Mouse (Mus musculus) gastrocnemius, adult 2 months (tissue): ENCODE measurements around the gene Ctf2. TPM values are rescaled to one million over a fixed set of nuclear protein-coding genes. Genes with fewer than 3 reads are reported as not detected.

Experiments used
- DNase-seq: peaks from one replicate; pipeline ENCODE4 v3.0.0; 2022
- H3K27ac ChIP-seq: fragments of 200-600 bp; 2 replicates; pipeline ENCODE4 v1.8.1; 2022; ENCODE audit warnings: mild to moderate bottlenecking
- H3K4me3 ChIP-seq: fragments of 200-600 bp; 2 replicates; pipeline ENCODE4 v1.8.1; 2022; ENCODE audit warnings: mild to moderate bottlenecking, moderate library complexity
- CTCF ChIP-seq: fragments of 200-600 bp; IDR thresholded peaks from 2 replicates; pipeline ENCODE4 v1.8.1; 2022; ENCODE audit warnings: antibody characterized with exemption, mild to moderate bottlenecking, moderate library complexity
- intact Hi-C: fragments of 180-260 bp; cut with DNase I; formaldehyde crosslinking; loops from one replicate; pipeline ENCODE4 v1.15.1; 2025
- total RNA-seq, 2 experiments: library from RNA; stranded (reverse); gene quantifications; 2 replicates each; pipeline ENCODE4 v1.2.3; 2021

The Ctf2 gene
- total RNA-seq, 2 experiments from 2014 or later: not detected

DNA sequence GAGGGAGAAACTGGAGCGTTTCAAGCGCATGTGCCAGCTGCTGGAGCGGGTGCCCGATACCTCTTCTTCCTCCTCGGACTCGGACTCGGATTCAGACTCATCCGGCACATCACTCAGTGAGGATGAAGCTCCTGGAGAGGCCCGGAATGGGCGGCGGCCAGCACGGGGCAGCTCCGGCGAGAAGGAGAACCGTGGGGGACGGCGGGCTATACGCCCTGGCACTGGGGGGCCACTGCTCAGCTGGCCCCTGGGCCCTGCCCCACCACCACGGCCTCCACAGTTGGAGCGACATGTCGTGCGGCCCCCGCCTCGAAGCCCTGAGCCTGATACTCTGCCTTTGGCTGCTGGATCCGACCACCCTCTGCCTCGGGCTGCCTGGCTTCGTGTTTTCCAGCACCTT is 20.1 kb upstream of the Ctf2 start:
- intact Hi-C loops: no loop called here
- no peak for TF ChIP-seq CTCF
- H3K27ac ChIP-seq: no peak overlapping the region

DNA sequence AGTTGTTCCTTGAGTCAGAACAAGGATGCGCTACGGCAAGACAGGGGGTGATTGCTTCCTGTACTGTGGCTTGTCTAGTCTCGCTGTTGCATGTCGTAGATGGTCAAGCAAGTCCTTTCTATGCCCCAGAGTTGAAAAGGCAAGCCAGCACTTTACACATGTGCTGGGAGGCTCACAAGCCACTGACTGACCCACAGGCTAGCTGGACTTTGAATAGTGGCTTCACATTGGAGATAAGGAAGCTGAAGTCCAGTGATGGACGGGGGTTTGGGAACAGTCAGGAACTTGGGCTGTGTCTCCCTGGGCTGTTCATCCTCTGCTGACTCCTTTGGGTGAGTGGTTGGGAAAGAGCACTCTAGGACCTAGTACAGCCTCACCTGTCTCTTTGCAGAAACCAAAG is 19.7 kb upstream of the Ctf2 start:
- intact Hi-C loops: no loop called here
- no peak for DNase-seq
- no peak overlapping the region for H3K4me3 ChIP-seq
- no peak for TF ChIP-seq CTCF
- no peak overlapping the region for H3K27ac ChIP-seq

More for the DNA sequence above, 20.1 kb upstream of the Ctf2 start:
- no peak overlapping the region for H3K4me3 ChIP-seq
- DNase-seq: no peak

DNA sequence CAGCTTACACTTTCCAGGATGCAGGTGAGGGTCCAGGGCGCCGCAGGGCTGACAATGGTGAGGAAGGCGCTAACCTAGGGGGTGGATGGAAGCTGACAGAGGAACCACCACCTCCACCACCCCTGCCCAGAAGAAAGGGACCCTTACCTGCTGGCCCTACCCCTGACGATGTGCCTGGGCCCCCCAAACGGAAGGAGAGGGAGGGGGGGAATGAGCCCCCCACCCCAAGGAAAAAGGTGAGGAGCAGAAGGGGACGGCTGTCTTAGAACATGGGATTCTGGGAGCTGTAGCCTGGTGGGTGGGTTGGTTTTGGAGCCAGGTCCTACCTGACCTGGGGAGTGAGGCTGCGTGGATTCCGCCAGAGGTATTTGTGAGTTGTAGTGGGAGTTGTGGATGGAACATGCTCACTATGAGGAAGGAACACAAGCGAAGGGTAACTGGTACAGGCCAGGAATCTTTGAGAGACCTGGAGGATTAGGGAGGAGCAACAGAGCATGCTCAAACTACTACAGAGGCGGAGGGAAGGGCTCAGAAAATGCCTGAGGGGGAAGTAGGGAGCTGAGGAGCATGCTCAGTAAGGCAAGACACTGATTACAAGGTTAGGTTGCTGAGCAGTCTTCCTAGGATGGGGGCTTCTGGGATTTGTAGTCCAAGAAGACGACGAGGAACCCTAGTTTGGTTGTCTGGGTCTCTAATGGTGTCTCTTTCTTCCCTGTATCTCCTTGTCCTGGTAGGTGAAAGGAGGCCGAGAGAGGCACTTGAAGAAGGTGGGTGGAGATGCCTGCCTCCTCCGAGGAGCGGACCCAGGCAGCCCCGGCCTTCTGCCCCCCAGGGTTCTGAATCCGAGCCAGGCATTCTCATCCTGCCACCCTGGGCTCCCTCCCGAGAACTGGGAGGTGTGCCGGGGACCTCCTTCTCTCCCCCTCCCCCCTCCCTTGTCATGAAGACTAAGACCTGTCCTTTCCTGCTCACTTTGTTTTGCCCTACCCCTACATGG is 18.5 kb upstream of the Ctf2 start:
- H3K4me3 ChIP-seq: 0 out of 2 replicates have a peak overlapping the region, but pooled peaks have one; percentile 21
- no peak for TF ChIP-seq CTCF
- DNase-seq: no peak
- intact Hi-C loops: no loop called here
- H3K27ac ChIP-seq: no peak overlapping the region

DNA sequence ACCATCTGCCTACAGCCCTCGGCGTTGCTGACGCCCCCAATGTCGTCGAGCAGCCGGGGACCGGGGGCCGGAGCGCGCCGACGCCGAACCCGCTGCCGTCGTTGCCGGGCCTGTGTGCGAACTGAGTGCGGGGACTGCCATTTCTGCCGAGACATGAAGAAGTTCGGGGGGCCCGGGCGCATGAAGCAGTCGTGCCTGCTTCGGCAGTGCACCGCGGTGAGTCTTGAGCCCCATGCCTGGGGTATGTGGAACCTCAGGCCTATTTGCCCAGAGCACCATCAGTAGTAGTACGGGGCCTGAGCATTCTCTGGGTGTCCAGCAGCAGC is 16.2 kb upstream of the Ctf2 start:
- DNase-seq: no peak
- no peak for TF ChIP-seq CTCF
- H3K27ac ChIP-seq: no peak overlapping the region
- no peak overlapping the region for H3K4me3 ChIP-seq
- intact Hi-C loops: no loop called here

DNA sequence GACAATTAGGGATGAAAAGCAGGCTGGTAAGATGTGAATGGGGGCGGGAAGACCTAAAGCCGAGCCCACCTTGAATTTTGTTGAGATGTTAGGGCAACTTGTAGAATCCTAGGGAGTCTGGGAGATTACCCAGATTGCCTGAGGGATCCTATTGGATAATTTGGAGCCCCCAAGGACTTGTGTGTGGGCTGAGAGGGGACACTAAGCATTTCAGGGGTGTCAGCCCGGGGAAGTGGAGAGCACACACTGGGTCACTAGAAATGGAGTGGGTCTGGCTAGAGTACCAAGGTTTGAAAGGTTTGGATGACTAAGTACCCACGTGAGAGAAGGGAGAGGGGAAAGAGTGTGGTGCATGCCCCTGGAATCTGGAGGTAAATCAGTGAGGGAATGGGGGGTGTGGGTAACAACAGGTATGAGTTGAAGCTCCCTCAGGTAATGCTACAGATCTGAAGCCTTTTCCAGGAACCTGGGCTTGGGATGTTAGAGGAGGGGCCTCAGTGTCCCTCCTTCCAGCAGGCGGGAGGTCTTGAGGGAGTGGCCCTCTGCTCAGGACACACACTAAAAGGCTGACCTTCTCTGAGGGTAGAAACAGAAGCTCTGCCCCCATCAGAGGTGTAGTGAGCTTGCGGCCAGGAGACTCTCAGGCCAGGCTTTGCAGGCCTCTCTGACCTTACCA is 15.7 kb upstream of the Ctf2 start:
- TF ChIP-seq CTCF: no peak
- peak overlapping the region; percentile 80 for H3K4me3 ChIP-seq
- no peak overlapping the region for H3K27ac ChIP-seq
- no peak for DNase-seq
- intact Hi-C loops: no loop called here

DNA sequence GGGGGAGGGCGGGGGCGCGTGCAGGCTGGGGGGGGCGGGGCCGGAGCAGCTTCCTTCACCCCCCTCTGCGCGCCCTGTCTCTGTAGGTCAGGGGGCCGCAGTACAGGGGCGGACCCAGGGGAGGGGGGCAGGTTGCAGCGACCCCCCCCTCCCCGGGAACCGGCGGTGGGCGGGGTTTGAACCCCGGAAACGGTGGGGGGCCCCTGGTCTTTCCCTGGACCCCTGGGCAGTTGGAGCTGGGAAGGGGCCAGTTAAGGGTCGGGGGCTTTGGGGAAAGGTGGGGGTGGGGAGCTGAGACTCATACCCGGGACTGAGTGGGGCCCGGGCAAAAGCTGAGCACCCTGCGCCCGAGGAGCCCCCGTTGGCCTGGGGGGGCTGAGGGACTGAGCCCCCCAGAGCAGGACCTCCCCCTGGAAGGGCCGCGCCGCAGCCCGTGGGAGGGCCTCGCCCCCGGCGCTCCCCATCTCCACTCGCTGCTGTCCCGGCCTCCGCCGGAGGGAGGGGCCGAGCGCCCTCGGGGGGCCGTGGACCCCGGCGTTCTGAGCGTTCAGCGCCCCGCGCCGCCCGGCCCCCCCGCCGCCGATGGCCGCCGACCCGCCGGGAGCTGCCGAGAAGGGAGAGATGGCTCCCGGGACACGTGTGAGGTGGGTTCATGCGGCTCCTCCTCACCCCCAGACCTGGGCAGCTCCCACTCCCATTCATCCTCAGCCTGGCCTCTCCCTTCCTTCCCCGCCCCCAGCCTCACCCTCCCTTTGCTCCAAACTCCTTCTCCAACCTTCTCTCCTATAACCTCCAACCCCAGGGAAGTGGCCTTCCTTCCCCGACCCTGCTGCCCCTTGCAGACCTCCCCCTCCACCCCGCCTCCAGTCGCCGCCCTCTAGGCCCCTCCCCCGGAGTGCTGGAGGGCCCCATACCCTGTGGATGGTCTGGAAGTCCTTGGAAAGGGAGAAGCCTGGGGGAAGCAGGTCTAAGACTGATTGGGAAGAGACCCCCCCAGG is 14.8 kb upstream of the Ctf2 start:
- DNase-seq: peak; percentile 63
- intact Hi-C loops: no loop called here
- TF ChIP-seq CTCF: no peak
- Histone ChIP-seq H3K27ac (peak overlapping the region; percentile 89), H3K4me3 (peak overlapping the region; percentile 80)

DNA sequence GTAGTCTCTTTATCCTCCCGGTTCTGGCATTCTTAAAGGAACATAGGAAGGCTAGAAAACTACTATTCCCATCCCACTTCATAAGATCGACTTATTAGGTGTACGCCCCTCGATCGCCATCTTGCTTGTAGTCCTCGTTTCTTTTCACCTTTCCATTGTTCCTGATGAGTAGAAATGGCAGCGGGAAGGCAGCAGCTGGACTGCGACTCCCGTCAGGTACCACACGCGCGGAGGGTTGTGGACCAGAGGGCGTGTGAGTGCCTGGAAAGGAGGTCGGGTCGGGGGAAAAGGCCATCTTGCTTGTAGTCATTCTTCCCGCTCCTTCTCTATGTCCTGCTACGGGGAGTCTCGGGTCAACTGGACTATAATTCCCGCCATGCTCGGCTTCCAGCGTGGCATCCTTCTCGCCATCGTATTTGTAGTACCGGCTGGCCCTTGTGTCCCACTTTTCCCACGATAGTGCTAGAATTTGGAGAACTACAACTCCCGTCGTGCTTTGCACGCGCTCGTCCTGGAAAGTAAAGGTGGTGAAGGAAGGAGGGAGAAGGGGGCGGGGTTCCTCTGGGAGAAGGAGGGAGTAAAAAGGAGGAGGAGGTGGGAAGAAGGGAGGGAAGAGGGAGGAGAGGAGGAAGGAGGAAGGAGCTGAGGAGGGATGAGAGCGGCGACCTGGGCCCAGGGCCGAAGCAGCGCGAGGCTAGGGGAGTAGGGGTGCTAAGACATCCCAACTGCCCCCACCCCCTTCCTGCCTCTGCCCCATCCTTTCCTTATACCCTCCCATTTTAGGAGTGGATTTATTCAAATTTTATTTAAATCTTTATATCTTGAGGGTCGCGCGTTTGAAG is 13.9 kb upstream of the Ctf2 start:
- intact Hi-C loops: no loop called here
- no peak for TF ChIP-seq CTCF

DNA sequence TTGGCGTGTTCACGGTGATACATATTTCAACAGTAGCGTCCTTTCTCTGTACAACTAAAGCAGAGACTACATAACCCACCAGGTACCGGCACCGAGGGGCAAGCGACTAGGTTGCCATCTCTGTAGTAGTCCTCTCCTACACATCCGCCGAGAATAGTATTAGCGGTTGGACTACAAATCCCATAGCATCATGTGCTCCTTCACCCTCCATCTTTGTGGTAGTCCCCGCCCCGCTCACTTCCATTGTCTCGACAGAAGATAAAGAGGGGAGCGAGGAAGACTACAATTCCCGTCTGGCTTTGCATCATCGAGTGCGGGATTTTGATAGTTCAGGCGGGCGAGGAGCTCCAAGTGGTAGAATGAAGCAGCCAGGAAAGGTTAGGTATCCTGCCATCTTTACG is 13.3 kb upstream of the Ctf2 start:
- intact Hi-C loops: no loop called here

More for the DNA sequence above, 13.9 kb upstream of the Ctf2 start:
- H3K4me3 ChIP-seq: peak overlapping the region; percentile 80
- H3K27ac ChIP-seq: peak overlapping the region; percentile 89
- DNase-seq: peak; percentile 95

DNA sequence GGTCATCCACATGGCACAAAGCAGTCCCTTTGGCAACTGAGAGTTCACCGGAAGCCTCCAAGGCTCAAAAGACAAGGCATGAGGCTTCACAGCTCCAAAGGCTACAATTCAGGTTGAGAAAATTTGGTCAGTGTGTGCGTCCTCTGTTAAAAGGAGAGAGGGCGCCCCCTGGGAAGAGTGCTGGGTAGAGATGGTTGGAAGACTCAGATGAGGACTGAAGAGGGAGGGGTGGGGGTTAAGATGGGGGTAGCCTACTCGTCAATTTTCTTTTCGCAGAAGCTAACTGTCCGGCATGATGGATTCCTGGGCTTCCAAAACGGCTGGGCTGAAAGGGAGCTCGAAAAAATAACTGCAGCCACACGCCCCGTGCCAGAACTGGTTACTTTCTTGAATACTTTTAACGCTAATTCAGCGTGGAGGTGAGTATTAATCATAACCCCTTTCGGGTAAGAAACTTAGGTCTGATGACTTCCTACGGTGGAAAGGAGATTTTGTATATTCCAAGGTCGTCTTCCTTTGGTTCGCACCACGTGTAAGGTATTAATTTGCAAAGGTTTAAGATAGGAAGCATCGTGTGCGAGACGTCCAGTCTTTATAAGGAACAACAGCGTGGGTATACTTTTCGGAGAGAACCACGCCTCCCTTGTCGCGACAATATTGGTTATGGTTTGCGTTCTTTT is 12.5 kb upstream of the Ctf2 start, which contains the start of gene Fbxl19:
TSS of gene Fbxl19 (plus strand) at position 178 of the 680 bp plus-strand sequence.
- peak; percentile 76 for DNase-seq

More for the DNA sequence above, 13.3 kb upstream of the Ctf2 start:
- H3K27ac ChIP-seq: peak overlapping the region; percentile 89
- no peak for TF ChIP-seq CTCF
- DNase-seq: peak; percentile 93
- peak overlapping the region; percentile 80 for H3K4me3 ChIP-seq

DNA sequence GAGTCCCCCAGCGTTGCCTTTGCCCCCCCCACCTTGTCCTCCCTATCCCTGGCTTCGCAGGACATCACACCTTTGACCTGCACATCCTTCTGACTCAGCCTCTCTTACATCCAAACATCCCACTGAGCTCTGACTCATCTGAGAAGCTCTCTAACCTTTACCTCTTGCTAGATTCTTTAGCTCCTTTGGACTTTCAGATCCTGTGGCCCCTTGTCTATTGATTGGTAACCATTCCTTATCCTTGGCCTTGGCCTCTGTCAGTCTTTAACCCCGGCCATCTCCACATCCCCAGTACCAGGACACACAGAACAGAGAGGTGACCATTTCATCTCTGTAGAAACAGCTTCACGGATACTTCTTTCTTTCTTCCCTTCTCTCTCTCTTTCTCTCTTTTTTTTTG is 1.8 kb downstream of the Ctf2 start:
- DNase-seq: no peak
- intact Hi-C loops: no loop called here
- Histone ChIP-seq H3K27ac (no peak overlapping the region), H3K4me3 (no peak overlapping the region)
- TF ChIP-seq CTCF: no peak

More for the DNA sequence above, 12.5 kb upstream of the Ctf2 start, which contains the start of gene Fbxl19:
- H3K27ac ChIP-seq: peak within 1 kb of the TSS; percentile 89
- H3K4me3 ChIP-seq: peak within 1 kb of the TSS; percentile 80
- TF ChIP-seq CTCF: peak; percentile 62
- intact Hi-C loops: loop anchor here (1.0 kb wide), 2 partner anchors 31 to 69 kb away; no protein-coding TSS in a partner anchor

DNA sequence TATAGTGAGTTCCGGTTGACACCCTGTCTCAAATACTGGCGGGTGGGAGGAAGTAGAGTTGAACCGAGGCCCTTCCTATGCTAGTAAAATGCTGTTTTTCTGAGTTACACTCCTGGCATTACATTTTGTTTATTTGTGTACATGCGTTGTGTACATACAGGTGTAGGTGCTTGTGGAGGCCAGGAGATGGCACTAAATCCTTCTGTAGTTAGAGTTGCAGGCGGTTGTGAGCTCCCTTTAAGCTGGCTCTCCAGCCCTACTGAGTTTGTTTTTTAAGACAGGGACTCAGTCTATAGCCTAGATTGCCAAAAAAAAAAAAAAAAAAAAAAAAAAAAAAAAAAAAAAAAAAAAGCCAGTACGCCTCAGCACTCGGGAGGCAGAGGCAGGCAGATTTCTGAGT is 4.1 kb downstream of the Ctf2 start:
- intact Hi-C loops: no loop called here
- DNase-seq: no peak
- no peak overlapping the region for H3K27ac ChIP-seq
- H3K4me3 ChIP-seq: no peak overlapping the region
- no peak; the same call in 1 of the 2 replicates for TF ChIP-seq CTCF
